Mouse (Mus musculus): ENCODE measurements around the gene Ptms. TPM values are rescaled to one million over a fixed set of nuclear protein-coding genes. Genes with fewer than 3 reads are reported as not detected.

Ptms gene
- polyA plus RNA-seq, 1 experiment from 2014 or later, result 609 TPM

DNA sequence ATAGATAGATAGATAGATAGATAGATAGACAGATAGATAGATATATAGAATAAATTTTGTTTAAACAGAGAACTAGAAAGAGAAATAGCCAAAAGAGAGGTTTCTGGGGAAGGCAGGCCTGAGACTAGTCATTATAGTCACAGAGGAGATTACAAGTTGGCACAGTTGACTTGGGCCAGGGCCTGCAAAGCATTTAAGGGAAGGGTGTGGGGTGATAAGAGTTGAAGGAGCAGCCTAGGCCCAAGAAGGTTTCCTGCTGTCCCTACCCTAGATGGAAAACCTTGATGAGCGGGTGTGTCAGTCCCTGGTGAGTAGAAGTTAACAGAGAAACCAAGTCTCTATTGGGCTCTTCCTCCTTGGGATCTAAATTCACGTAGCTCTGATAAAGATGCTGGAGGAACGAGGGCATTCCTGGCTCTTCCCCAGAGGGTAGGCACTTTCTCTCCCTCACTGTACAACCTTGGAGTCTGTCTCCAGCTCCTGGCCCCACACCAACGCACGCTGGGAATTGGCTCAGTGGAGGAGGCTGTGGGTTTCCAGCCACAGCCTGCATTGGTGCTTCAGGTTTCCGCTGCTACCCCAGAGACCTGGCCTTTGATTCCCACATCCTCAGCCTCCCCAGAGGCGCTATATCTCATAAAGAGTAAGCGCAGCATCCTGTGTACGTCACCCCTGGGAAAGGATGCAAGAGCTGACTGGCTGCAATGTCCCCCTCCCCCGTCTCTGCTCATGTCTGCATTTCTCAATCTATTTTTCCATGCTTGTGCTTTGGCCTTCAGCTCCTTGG, 35.0 kb downstream of the Ptms start:
- Histone ChIP-seq H3K36me3 (ENCODE audit: control insufficient read depth, insufficient read depth, low read length) (no peaks in the 10 kb centered on the region), H3K27ac (ENCODE audit: low read depth, low read length) (no peak overlapping the region), H3K9ac (ENCODE audit: low read depth, low read length) (no peak overlapping the region), H3K27me3 (replicated peaks; ENCODE audit: control insufficient read depth, insufficient read depth, low read length) (no peaks in the 10 kb centered on the region), H3K4me2 (ENCODE audit: low read length) (no peak overlapping the region), H3K9me3 (ENCODE audit: control insufficient read depth, low read length) (no peaks in the 10 kb centered on the region), H3K4me1 (ENCODE audit: control insufficient read depth, insufficient read depth, low read depth, low read length) (no peaks in the 10 kb centered on the region), H3K4me3 (ENCODE audit: low read length) (no peak overlapping the region)
- WGBS, result 65% methylated on average over 10 of the region's 10 CpGs
- no peak; the same call in 1 of the 2 replicates for ATAC-seq

DNA sequence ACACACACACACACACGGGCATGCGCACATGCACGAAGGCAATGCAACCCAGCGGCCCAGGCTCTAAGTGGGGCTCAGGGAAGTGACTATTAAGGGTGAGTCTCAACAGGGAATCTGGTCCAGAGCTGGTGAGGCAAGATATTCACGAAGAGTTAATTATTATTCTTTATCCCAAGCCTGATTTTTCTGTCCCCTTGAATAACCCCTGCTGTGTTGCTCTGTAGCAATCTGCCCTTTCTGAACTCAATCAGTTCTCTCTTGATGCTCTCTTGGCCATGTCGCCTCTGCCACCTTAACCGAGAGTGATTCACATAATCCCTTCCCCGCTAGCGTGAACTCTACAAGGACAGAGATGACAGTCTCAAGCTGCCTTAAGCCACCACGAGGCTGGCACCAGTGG, 36.6 kb downstream of the Ptms start:
- no peaks in the 10 kb centered on the region for H3K36me3 ChIP-seq (ENCODE audit: control insufficient read depth, insufficient read depth, low read length)
- no peaks in the 10 kb centered on the region for H3K4me1 ChIP-seq (ENCODE audit: control insufficient read depth, insufficient read depth, low read depth, low read length)
- no peaks in the 10 kb centered on the region for H3K27me3 ChIP-seq (replicated peaks; ENCODE audit: control insufficient read depth, insufficient read depth, low read length)
- no peak for ATAC-seq
- no peak overlapping the region for H3K4me3 ChIP-seq (ENCODE audit: low read length)
- no peak overlapping the region for H3K4me2 ChIP-seq (ENCODE audit: low read length)
- no peaks in the 10 kb centered on the region for H3K9me3 ChIP-seq (ENCODE audit: control insufficient read depth, low read length)
- H3K9ac ChIP-seq (ENCODE audit: low read depth, low read length), result no peak overlapping the region
- no peak overlapping the region for H3K27ac ChIP-seq (ENCODE audit: low read depth, low read length)
- WGBS, result 76% methylated on average over 10 of the region's 10 CpGs

DNA sequence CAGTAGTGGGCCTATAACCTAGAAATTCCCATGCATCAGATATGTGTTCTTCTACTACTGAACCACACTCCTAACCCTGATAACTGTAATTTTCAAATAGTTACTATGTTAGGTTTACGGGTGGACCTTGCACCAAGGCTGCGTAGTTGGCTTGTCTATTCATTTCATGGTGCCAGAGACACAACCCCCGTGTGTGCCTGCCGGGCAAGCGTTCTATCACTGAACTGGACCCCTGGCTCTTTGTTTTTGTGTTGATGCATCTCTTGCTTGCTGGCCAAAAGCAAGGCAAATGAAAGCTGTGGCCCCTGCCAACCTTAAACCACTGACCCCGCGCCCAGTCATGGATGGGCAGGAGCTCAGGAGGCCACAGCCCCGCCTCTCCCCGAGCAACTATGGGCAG, 38.1 kb downstream of the Ptms start:
- Histone ChIP-seq H3K36me3 (ENCODE audit: control insufficient read depth, insufficient read depth, low read length) (no peaks in the 10 kb centered on the region), H3K4me3 (ENCODE audit: low read length) (no peak overlapping the region), H3K27ac (ENCODE audit: low read depth, low read length) (no peak overlapping the region), H3K4me1 (ENCODE audit: control insufficient read depth, insufficient read depth, low read depth, low read length) (no peaks in the 10 kb centered on the region), H3K27me3 (replicated peaks; ENCODE audit: control insufficient read depth, insufficient read depth, low read length) (no peaks in the 10 kb centered on the region), H3K9me3 (ENCODE audit: control insufficient read depth, low read length) (no peaks in the 10 kb centered on the region), H3K9ac (ENCODE audit: low read depth, low read length) (no peak overlapping the region), H3K4me2 (ENCODE audit: low read length) (no peak overlapping the region)
- WGBS, result 93% methylated on average over 9 of the region's 9 CpGs
- ATAC-seq, result no peak

DNA sequence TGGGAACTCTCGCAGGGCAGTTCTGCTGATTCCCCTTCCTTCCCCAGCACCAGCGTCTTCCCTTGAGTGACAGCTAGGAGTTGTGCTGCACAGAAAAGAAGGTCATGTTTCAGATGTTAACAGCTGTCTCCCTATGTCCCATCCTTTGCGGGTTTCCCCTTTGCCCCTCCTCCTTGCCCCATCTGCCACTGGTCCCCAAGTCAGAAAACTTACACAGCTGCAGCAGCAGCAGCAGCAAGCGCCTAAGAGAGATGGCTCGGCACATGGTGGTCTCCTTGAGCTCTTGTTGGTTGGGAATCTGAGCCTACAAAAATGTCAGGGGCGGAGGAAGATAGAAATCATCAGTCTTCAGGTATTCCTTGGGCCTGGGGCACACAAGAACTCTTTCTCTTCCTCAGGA, 40.5 kb downstream of the Ptms start:
- Histone ChIP-seq H3K4me1 (ENCODE audit: control insufficient read depth, insufficient read depth, low read depth, low read length) (no peaks in the 10 kb centered on the region), H3K27ac (ENCODE audit: low read depth, low read length) (no peak overlapping the region), H3K27me3 (replicated peaks; ENCODE audit: control insufficient read depth, insufficient read depth, low read length) (no peaks in the 10 kb centered on the region), H3K4me2 (ENCODE audit: low read length) (no peak overlapping the region), H3K4me3 (ENCODE audit: low read length) (no peak overlapping the region), H3K9me3 (ENCODE audit: control insufficient read depth, low read length) (no peaks in the 10 kb centered on the region), H3K9ac (ENCODE audit: low read depth, low read length) (no peak overlapping the region), H3K36me3 (ENCODE audit: control insufficient read depth, insufficient read depth, low read length) (no peaks in the 10 kb centered on the region)
- ATAC-seq, result no peak
- 62% methylated on average over 6 of the region's 6 CpGs for WGBS

DNA sequence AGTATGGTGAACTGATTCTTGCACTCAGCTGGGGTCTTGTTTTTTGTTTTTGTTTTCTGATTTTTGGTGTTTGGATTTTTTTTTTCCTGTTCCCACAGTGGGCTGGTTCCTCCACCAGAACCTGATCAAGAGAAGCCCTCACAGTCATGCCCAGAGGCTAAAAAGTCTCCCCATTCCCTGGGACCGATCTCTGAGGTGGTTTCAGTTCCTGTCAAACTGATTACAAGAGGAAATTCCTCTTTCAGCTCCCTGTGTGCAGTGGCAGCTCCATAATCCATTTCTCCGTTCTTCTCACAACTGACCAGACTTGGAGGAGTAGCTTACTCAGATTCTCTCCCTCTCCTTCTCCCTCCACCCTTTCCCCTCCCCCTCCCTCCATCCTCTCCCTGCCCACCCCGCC, 45.6 kb downstream of the Ptms start:
- WGBS, result 66% methylated on average over 2 of the region's 3 CpGs
- no peak overlapping the region for H3K4me3 ChIP-seq (ENCODE audit: low read length)
- H3K9me3 ChIP-seq (ENCODE audit: control insufficient read depth, low read length), result no peaks in the 10 kb centered on the region
- no peak overlapping the region for H3K4me2 ChIP-seq (ENCODE audit: low read length)
- no peak for ATAC-seq
- H3K27me3 ChIP-seq (replicated peaks; ENCODE audit: control insufficient read depth, insufficient read depth, low read length), result no peaks in the 10 kb centered on the region
- no peak overlapping the region for H3K27ac ChIP-seq (ENCODE audit: low read depth, low read length)
- H3K4me1 ChIP-seq (ENCODE audit: control insufficient read depth, insufficient read depth, low read depth, low read length), result no peaks in the 10 kb centered on the region
- H3K36me3 ChIP-seq (ENCODE audit: control insufficient read depth, insufficient read depth, low read length), result no peaks in the 10 kb centered on the region
- no peak overlapping the region for H3K9ac ChIP-seq (ENCODE audit: low read depth, low read length)

DNA sequence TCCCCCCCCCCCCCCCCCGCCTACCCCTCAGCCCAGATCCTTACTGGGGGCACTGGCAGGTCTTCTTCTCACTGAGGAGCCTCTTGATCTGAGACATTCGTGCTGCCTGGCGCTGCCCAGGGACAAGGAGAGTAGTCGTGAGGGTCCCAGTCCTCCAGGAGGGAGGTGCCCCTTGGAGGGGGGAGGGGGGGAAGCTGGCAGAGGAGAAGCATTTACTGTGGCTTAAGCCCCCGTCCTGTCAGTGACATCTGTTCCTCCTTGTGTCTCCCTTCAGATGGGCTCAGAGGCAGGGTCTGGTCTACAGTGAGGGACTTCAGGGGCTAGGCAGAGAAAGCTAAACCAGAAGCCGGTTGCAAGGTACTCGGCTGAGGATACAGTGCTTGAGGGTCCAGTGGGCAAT, 53.3 kb downstream of the Ptms start:
- Histone ChIP-seq H3K4me2 (ENCODE audit: low read length) (no peak overlapping the region), H3K36me3 (ENCODE audit: control insufficient read depth, insufficient read depth, low read length) (no peaks in the 10 kb centered on the region), H3K4me3 (ENCODE audit: low read length) (no peak overlapping the region), H3K27ac (ENCODE audit: low read depth, low read length) (no peak overlapping the region; the same call in 1 of the 2 replicates), H3K9me3 (ENCODE audit: control insufficient read depth, low read length) (no peaks in the 10 kb centered on the region), H3K4me1 (ENCODE audit: control insufficient read depth, insufficient read depth, low read depth, low read length) (peaks cover 27% of the 10 kb centered on the region), H3K27me3 (replicated peaks; ENCODE audit: control insufficient read depth, insufficient read depth, low read length) (peaks cover 2% of the 10 kb centered on the region; the same call in 1 of the 2 replicates), H3K9ac (ENCODE audit: low read depth, low read length) (no peak overlapping the region)
- no peak for ATAC-seq
- WGBS, result 62% methylated on average over 6 of the region's 7 CpGs

DNA sequence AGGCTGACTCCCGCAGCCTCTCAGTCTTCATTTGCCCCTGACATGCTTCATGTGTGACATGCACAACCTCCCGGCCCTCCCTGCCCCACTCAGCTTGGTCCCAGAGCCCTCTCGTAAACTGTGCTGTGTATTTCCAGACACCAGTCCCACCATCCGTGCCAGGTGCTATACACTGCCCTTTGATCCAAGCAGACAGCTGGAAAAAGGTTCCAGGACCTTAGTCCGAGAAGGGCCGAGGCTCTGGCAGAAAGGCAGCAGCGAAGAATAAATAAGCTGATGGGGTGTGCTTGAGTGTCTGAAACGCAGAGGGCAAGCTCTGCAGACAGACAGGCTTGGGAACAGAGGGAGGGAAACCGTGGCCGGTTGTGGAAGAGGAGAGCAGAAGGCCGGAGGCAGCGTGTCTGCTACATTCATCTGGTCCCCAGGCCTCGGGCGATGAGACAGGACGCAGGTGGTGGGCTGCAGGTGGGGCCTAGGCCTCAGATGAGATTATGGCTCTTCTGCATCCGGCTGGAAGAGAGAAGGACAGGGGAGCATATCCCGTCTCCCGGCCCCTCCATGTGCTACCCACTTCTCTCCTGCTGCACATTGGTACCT, 54.0 kb downstream of the Ptms start:
- peak overlapping the region; percentile 98 for H3K27ac ChIP-seq (ENCODE audit: low read depth, low read length)
- no peak overlapping the region for H3K4me3 ChIP-seq (ENCODE audit: low read length)
- peaks cover 2% of the 10 kb centered on the region; the same call in 1 of the 2 replicates for H3K27me3 ChIP-seq (replicated peaks; ENCODE audit: control insufficient read depth, insufficient read depth, low read length)
- H3K4me2 ChIP-seq (ENCODE audit: low read length), result no peak overlapping the region
- ATAC-seq, result no peak
- peak overlapping the region; percentile 9 for H3K9ac ChIP-seq (ENCODE audit: low read depth, low read length)
- WGBS, result 57% methylated on average over 17 of the region's 18 CpGs
- no peaks in the 10 kb centered on the region for H3K9me3 ChIP-seq (ENCODE audit: control insufficient read depth, low read length)
- H3K36me3 ChIP-seq (ENCODE audit: control insufficient read depth, insufficient read depth, low read length), result no peaks in the 10 kb centered on the region
- H3K4me1 ChIP-seq (ENCODE audit: control insufficient read depth, insufficient read depth, low read depth, low read length), result peaks cover 31% of the 10 kb centered on the region

Other genes with a start within 250 kb of the Ptms start
- 104 and 108 TPM in 2 replicates for gene Emg1, start 207.9 kb downstream of the Ptms start, polyA plus RNA-seq (2015; fragmentation: Nextera tagmentation; extraction: Ambion mirVana)
- gene Phb2, start 207.8 kb downstream of the Ptms start, polyA plus RNA-seq (2015; fragmentation: Nextera tagmentation; extraction: Ambion mirVana), result 249 and 250 TPM in 2 replicates
- gene Ptpn6, start 181.4 kb downstream of the Ptms start, polyA plus RNA-seq (2015; fragmentation: Nextera tagmentation; extraction: Ambion mirVana), result 4.8 and 4.9 TPM in 2 replicates
- 587 and 645 TPM in 2 replicates for gene Grcc10, start 178.7 kb downstream of the Ptms start, polyA plus RNA-seq (2015; fragmentation: Nextera tagmentation; extraction: Ambion mirVana)
- gene Gm45234, start 164.1 kb downstream of the Ptms start, polyA plus RNA-seq (2015; fragmentation: Nextera tagmentation; extraction: Ambion mirVana), result not detected in 2 replicates
- gene Atn1, start 163.6 kb downstream of the Ptms start, polyA plus RNA-seq (2015; fragmentation: Nextera tagmentation; extraction: Ambion mirVana), result 24.7 and 28.5 TPM in 2 replicates
- 192 and 210 TPM in 2 replicates for gene Eno2, start 150.4 kb downstream of the Ptms start, polyA plus RNA-seq (2015; fragmentation: Nextera tagmentation; extraction: Ambion mirVana)
- 4.0 and 5.3 TPM in 2 replicates for gene Lrrc23, start 140.4 kb downstream of the Ptms start, polyA plus RNA-seq (2015; fragmentation: Nextera tagmentation; extraction: Ambion mirVana)
- gene Spsb2, start 111.4 kb downstream of the Ptms start, polyA plus RNA-seq (2015; fragmentation: Nextera tagmentation; extraction: Ambion mirVana), result 9.2 and 10.3 TPM in 2 replicates
- 544 and 601 TPM in 2 replicates for gene Tpi1, start 105.8 kb downstream of the Ptms start, polyA plus RNA-seq (2015; fragmentation: Nextera tagmentation; extraction: Ambion mirVana)
- 220 and 232 TPM in 2 replicates for gene Usp5, start 90.6 kb downstream of the Ptms start, polyA plus RNA-seq (2015; fragmentation: Nextera tagmentation; extraction: Ambion mirVana)
- 34.2 and 38.5 TPM in 2 replicates for gene Cdca3, start 90.6 kb downstream of the Ptms start, polyA plus RNA-seq (2015; fragmentation: Nextera tagmentation; extraction: Ambion mirVana)
- 1.0 and 1.1 TPM in 2 replicates for gene Gnb3, start 79.8 kb downstream of the Ptms start, polyA plus RNA-seq (2015; fragmentation: Nextera tagmentation; extraction: Ambion mirVana)
- gene P3h3, start 62.4 kb downstream of the Ptms start, polyA plus RNA-seq (2015; fragmentation: Nextera tagmentation; extraction: Ambion mirVana), result 7.5 and 16.2 TPM in 2 replicates
- 30.9 and 32.9 TPM in 2 replicates for gene Gpr162, start 56.1 kb downstream of the Ptms start, polyA plus RNA-seq (2015; fragmentation: Nextera tagmentation; extraction: Ambion mirVana)
- gene Cd4, start 31.9 kb downstream of the Ptms start, polyA plus RNA-seq (2015; fragmentation: Nextera tagmentation; extraction: Ambion mirVana), result 0.26 and 0.27 TPM in 2 replicates
- 3.0 and 3.6 TPM in 2 replicates for gene Lag3, start 8.4 kb downstream of the Ptms start, polyA plus RNA-seq (2015; fragmentation: Nextera tagmentation; extraction: Ambion mirVana)
- 574 and 587 TPM in 2 replicates for gene Mlf2, start 11.3 kb upstream of the Ptms start, polyA plus RNA-seq (2015; fragmentation: Nextera tagmentation; extraction: Ambion mirVana)
- gene Cops7a, start 45.4 kb upstream of the Ptms start, polyA plus RNA-seq (2015; fragmentation: Nextera tagmentation; extraction: Ambion mirVana), result 107 TPM in 2 replicates
- gene Pianp, start 76.6 kb upstream of the Ptms start, polyA plus RNA-seq (2015; fragmentation: Nextera tagmentation; extraction: Ambion mirVana), result 67.4 and 77.9 TPM in 2 replicates
- gene Zfp384, start 89.0 kb upstream of the Ptms start, polyA plus RNA-seq (2015; fragmentation: Nextera tagmentation; extraction: Ambion mirVana), result 11.6 and 15.2 TPM in 2 replicates
- 133 and 137 TPM in 2 replicates for gene Ing4, start 119.7 kb upstream of the Ptms start, polyA plus RNA-seq (2015; fragmentation: Nextera tagmentation; extraction: Ambion mirVana)
- gene Acrbp, start 129.6 kb upstream of the Ptms start, polyA plus RNA-seq (2015; fragmentation: Nextera tagmentation; extraction: Ambion mirVana), result 18.2 and 20.9 TPM in 2 replicates
- gene Lpar5, start 147.8 kb upstream of the Ptms start, polyA plus RNA-seq (2015; fragmentation: Nextera tagmentation; extraction: Ambion mirVana), result 0.36 and 0.85 TPM in 2 replicates
- 66.6 and 68.4 TPM in 2 replicates for gene Chd4, start 175.9 kb upstream of the Ptms start, polyA plus RNA-seq (2015; fragmentation: Nextera tagmentation; extraction: Ambion mirVana)
- 48.6 and 50.7 TPM in 2 replicates for gene Nop2, start 211.8 kb upstream of the Ptms start, polyA plus RNA-seq (2015; fragmentation: Nextera tagmentation; extraction: Ambion mirVana)
- gene Iffo1, start 225.1 kb upstream of the Ptms start, polyA plus RNA-seq (2015; fragmentation: Nextera tagmentation; extraction: Ambion mirVana), result 20.3 and 21.9 TPM in 2 replicates
- gene Gapdh, start 246.4 kb upstream of the Ptms start, polyA plus RNA-seq (2015; fragmentation: Nextera tagmentation; extraction: Ambion mirVana), result 1,587 and 1,624 TPM in 2 replicates